Mouse (Mus musculus): ENCODE results near the gene Smim8. TPM values are rescaled to one million over a fixed set of nuclear protein-coding genes. Genes with fewer than 3 reads are reported as not detected.
"Not testable (repeated sequence)": the region's sequence is repeated elsewhere in the genome, so short reads cannot be mapped to it uniquely, and the experiment has no call there.

Gene Smim8
- polyA plus RNA-seq, 1 experiment from 2014 or later: 48.6 TPM

- ATAC-seq (ENCODE audit: low FRiP score, low read depth): no peak
- Histone ChIP-seq H3K36me3 (peaks cover 12% of the 10 kb centered on the region; the same call in 1 of the 2 replicates), H3K4me2 (no peak overlapping the region), H3K4me1 (replicated peaks) (no peaks in the 10 kb centered on the region), H3K9ac (no peak overlapping the region), H3K4me3 (no peak overlapping the region), H3K27me3 (no peaks in the 10 kb centered on the region), H3K9me3 (no peaks in the 10 kb centered on the region), H3K27ac (replicated peaks) (no peak overlapping the region)
- 13% methylated on average over 8 of the region's 8 CpGs for WGBS
Measured at GRCm38 (mm10) chr4:34771652-34772371, 6.4 kb downstream of the Smim8 start.

- Histone ChIP-seq H3K27ac (replicated peaks) (no peak within 1 kb of the TSS), H3K9ac (no peak within 1 kb of the TSS), H3K36me3 (no peaks in the 10 kb centered on the region), H3K9me3 (no peaks in the 10 kb centered on the region), H3K4me3 (no peak within 1 kb of the TSS), H3K4me1 (replicated peaks) (no peaks in the 10 kb centered on the region), H3K4me2 (no peak within 1 kb of the TSS), H3K27me3 (no peaks in the 10 kb centered on the region)
- WGBS: 93% methylated on average over 1 of the region's 1 CpGs
- ATAC-seq (ENCODE audit: low FRiP score, low read depth): no peak
Measured at GRCm38 (mm10) chr4:34756163-34756562, 22.1 kb downstream of the Smim8 start, which contains the start of gene Gm136. Gene Gm136 (minus strand): TSS chr4:34756263.

- WGBS: 69% methylated on average over 6 of the region's 6 CpGs
Measured at GRCm38 (mm10) chr4:34749236-34749635, 29.0 kb downstream of the Smim8 start.

GRCm38 (mm10) chr4:34734461-34734860 lies 43.8 kb downstream of the Smim8 start:
- Histone ChIP-seq H3K27ac (replicated peaks) (no peak overlapping the region), H3K9ac (no peak overlapping the region), H3K4me2 (no peak overlapping the region), H3K36me3 (no peaks in the 10 kb centered on the region), H3K9me3 (no peaks in the 10 kb centered on the region), H3K4me3 (no peak overlapping the region), H3K4me1 (replicated peaks) (0 out of 2 replicates have a peak, but pooled peaks cover 8% of the 10 kb centered on the region), H3K27me3 (no peaks in the 10 kb centered on the region)
- no peak for ATAC-seq (ENCODE audit: low FRiP score, low read depth)
- WGBS: 79% methylated on average over 3 of the region's 3 CpGs

More at GRCm38 (mm10) chr4:34749236-34749635, 29.0 kb downstream of the Smim8 start:
- Histone ChIP-seq H3K27ac (replicated peaks) (no peak overlapping the region), H3K4me3 (no peak overlapping the region), H3K9me3 (no peaks in the 10 kb centered on the region), H3K36me3 (no peaks in the 10 kb centered on the region), H3K27me3 (no peaks in the 10 kb centered on the region), H3K4me1 (replicated peaks) (no peaks in the 10 kb centered on the region), H3K9ac (no peak overlapping the region), H3K4me2 (no peak overlapping the region)
- ATAC-seq (ENCODE audit: low FRiP score, low read depth): no peak

- H3K4me1 ChIP-seq (replicated peaks); ATAC-seq (ENCODE audit: low FRiP score, low read depth); H3K4me3 ChIP-seq; H3K27me3 ChIP-seq; H3K9ac ChIP-seq; H3K4me2 ChIP-seq; H3K27ac ChIP-seq (replicated peaks); H3K9me3 ChIP-seq; H3K36me3 ChIP-seq: not testable (repeated sequence)
- 29% methylated on average over 2 of the region's 2 CpGs for WGBS
Measured at GRCm38 (mm10) chr4:34733415-34733814, 44.8 kb downstream of the Smim8 start.

- Histone ChIP-seq H3K9ac (peak within 1 kb of the TSS; percentile 48), H3K27ac (replicated peaks) (no peak within 1 kb of the TSS), H3K9me3 (no peaks in the 10 kb centered on the region), H3K36me3 (no peaks in the 10 kb centered on the region), H3K27me3 (no peaks in the 10 kb centered on the region), H3K4me3 (peak within 1 kb of the TSS; percentile 51), H3K4me2 (peak within 1 kb of the TSS; percentile 90), H3K4me1 (replicated peaks) (0 out of 2 replicates have a peak, but pooled peaks cover 9% of the 10 kb centered on the region)
- WGBS: 0% methylated on average over 38 of the region's 38 CpGs
- peak; percentile 95 for ATAC-seq (ENCODE audit: low FRiP score, low read depth)
Measured at GRCm38 (mm10) chr4:34729851-34730341, 48.3 kb downstream of the Smim8 start, which contains the start of gene Cfap206. Gene Cfap206 (minus strand): TSS chr4:34730206.

DNA sequence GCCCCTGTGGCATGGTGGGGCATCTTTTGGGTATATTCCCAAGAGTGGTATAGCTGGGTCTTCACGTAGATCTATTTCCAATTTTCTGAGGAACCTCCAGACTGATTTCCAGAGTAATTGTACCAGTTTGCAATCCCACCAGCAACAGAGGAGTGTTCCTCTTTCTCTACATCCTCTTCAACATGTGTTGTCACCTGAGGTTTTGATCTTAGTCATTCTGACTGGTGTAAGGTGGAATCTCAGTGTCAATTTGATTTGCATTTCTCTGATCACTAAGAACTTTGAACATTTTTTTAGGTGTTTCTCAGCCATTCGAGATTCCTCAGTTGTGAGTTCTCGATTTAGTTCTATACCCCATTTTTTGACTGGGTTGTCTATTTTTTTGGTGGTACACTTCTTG lies 52.5 kb downstream of the Smim8 start:
- H3K9ac ChIP-seq; H3K27me3 ChIP-seq; H3K4me3 ChIP-seq; H3K9me3 ChIP-seq; H3K36me3 ChIP-seq; H3K27ac ChIP-seq (replicated peaks); ATAC-seq (ENCODE audit: low FRiP score, low read depth); H3K4me2 ChIP-seq; H3K4me1 ChIP-seq (replicated peaks): not testable (repeated sequence)
- WGBS: 97% methylated on average over 3 of the region's 3 CpGs

GRCm38 (mm10) chr4:34724306-34724705 lies 53.9 kb downstream of the Smim8 start:
- Histone ChIP-seq H3K9ac (no peak overlapping the region), H3K27me3 (no peaks in the 10 kb centered on the region), H3K4me1 (replicated peaks) (no peaks in the 10 kb centered on the region), H3K9me3 (no peaks in the 10 kb centered on the region), H3K4me2 (no peak overlapping the region), H3K4me3 (no peak overlapping the region), H3K36me3 (no peaks in the 10 kb centered on the region), H3K27ac (replicated peaks) (no peak overlapping the region)
- WGBS: 54% methylated on average over 4 of the region's 4 CpGs
- ATAC-seq (ENCODE audit: low FRiP score, low read depth): no peak

GRCm38 (mm10) chr4:34723186-34723585 lies 55.0 kb downstream of the Smim8 start:
- Histone ChIP-seq H3K27me3 (no peaks in the 10 kb centered on the region), H3K4me2 (no peak overlapping the region), H3K4me1 (replicated peaks) (no peaks in the 10 kb centered on the region), H3K9ac (no peak overlapping the region), H3K36me3 (no peaks in the 10 kb centered on the region), H3K27ac (replicated peaks) (no peak overlapping the region), H3K9me3 (no peaks in the 10 kb centered on the region), H3K4me3 (no peak overlapping the region)
- ATAC-seq (ENCODE audit: low FRiP score, low read depth): no peak
- WGBS: 69% methylated on average over 4 of the region's 4 CpGs

DNA sequence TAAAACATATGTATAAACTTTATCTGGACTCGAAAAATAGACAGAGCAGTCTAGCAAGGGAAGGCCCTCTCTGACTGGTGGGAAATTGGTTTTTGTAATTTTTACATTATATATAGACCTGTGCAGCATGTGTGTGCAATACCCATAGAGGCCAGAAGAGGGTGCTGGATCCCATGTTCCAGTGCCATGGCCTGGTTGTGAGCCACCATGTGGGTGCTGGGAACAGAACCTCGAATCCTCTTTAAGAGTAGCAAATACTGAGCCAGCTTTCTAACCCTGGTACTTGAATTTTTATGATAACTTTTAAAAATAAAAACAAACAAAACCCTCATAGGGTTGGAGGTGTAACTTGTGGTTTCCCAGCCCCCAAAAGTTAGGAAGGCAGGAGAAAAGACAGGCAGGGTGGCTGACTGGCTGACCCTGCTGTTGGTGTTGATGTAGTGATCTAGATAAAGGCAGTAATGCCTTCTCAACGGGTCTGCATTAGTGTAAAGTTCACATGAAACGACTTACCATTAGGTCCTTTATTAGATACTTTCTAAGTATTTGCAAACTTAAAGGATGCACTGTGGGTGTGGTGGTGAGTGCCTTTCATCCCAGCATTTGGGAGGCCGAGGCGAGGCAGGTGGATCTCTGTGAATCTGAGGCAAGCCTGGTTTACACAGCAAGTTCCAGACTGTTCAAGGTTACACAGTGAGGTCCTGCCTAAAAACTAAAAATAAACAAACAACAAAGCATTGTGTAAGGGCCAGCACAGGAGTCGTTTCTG lies 57.9 kb downstream of the Smim8 start:
- no peak overlapping the region for H3K4me3 ChIP-seq
- no peaks in the 10 kb centered on the region for H3K27me3 ChIP-seq
- no peak for ATAC-seq (ENCODE audit: low FRiP score, low read depth)
- WGBS: 92% methylated on average over 7 of the region's 7 CpGs
- no peak overlapping the region for H3K9ac ChIP-seq
- H3K4me1 ChIP-seq (replicated peaks): no peaks in the 10 kb centered on the region
- H3K9me3 ChIP-seq: no peaks in the 10 kb centered on the region
- H3K4me2 ChIP-seq: no peak overlapping the region
- no peaks in the 10 kb centered on the region for H3K36me3 ChIP-seq
- H3K27ac ChIP-seq (replicated peaks): no peak overlapping the region

DNA sequence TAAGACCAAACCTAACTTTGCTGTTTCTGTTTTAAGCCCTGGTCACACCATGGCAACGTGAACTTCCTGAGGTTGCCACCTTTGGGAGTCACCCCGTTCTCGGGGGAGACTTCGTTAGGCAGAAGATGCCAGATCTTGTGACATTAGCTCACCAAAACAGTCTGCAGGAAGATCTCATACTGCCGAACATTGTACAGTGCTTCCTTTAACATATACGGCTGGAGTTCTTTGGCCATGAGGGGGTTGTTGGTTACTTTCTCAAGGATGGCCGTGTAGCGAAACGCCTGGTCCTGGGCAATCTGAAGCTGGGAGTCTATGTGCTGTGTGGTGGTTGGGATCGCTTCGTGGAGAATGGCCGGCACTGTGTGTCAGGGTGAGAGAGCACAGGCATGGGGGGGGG lies 58.8 kb downstream of the Smim8 start:
- no peaks in the 10 kb centered on the region for H3K9me3 ChIP-seq
- WGBS: 97% methylated on average over 12 of the region's 12 CpGs
- no peak overlapping the region for H3K4me3 ChIP-seq
- H3K4me2 ChIP-seq: no peak overlapping the region
- H3K36me3 ChIP-seq: no peaks in the 10 kb centered on the region
- no peak for ATAC-seq (ENCODE audit: low FRiP score, low read depth)
- no peaks in the 10 kb centered on the region for H3K27me3 ChIP-seq
- no peak overlapping the region for H3K27ac ChIP-seq (replicated peaks)
- no peak overlapping the region for H3K9ac ChIP-seq
- H3K4me1 ChIP-seq (replicated peaks): no peaks in the 10 kb centered on the region
